Mouse (Mus musculus): ENCODE measurements around the gene Pcsk1. TPM values are rescaled to one million over a fixed set of nuclear protein-coding genes. Genes with fewer than 3 reads are reported as not detected.

The Pcsk1 gene
- 0.02 and 0.04 TPM in 2 replicates for polyA plus RNA-seq (2012; rRNA removed)

- Histone ChIP-seq H3K36me3 (ENCODE audit: control insufficient read depth, insufficient read depth, low read length) (no peaks in the 10 kb centered on the region), H3K4me1 (ENCODE audit: control insufficient read depth, insufficient read depth, insufficient read length) (no peaks in the 10 kb centered on the region; the same call in 1 of the 2 replicates), H3K4me3 (ENCODE audit: extremely low read depth, insufficient read depth, insufficient read length) (no peak within 1 kb of the TSS; the same call in 1 of the 2 replicates), H3K27me3 (ENCODE audit: control insufficient read depth, insufficient read depth, low read length) (no peaks in the 10 kb centered on the region; the same call in 1 of the 2 replicates), H3K27ac (ENCODE audit: insufficient read depth, low read length) (no peak within 1 kb of the TSS)
- 6% methylated on average over 28 of the region's 28 CpGs for WGBS
- DNase-seq (ENCODE audit: low read depth in 1 of 2, low spot score in 2 of 2): no peak
- no peak for TF ChIP-seq POLR2A (IDR thresholded peaks at IDR 0.05; ENCODE audit: low read depth, low read length)
- TF ChIP-seq CTCF (IDR thresholded peaks at IDR 0.05; ENCODE audit: extremely low read depth, insufficient read depth, insufficient read length, insufficient replicate concordance): no peak
Observed at GRCm38 (mm10) chr13:75089721-75090410, at the start of gene Pcsk1. Gene Pcsk1 (plus strand): TSS chr13:75089826.

GRCm38 (mm10) chr13:75058818-75059217 is 30.8 kb upstream of the Pcsk1 start:
- no peaks in the 10 kb centered on the region for H3K36me3 ChIP-seq (ENCODE audit: control insufficient read depth, insufficient read depth, low read length)
- H3K27me3 ChIP-seq (ENCODE audit: control insufficient read depth, insufficient read depth, low read length): no peaks in the 10 kb centered on the region
- H3K4me3 ChIP-seq (ENCODE audit: extremely low read depth, insufficient read depth, insufficient read length): no peak overlapping the region
- H3K27ac ChIP-seq (ENCODE audit: insufficient read depth, low read length): no peak overlapping the region
- no peaks in the 10 kb centered on the region for H3K4me1 ChIP-seq (ENCODE audit: control insufficient read depth, insufficient read depth, insufficient read length)
- no peak for DNase-seq (ENCODE audit: low read depth in 1 of 2, low spot score in 2 of 2)
- TF ChIP-seq POLR2A (IDR thresholded peaks at IDR 0.05; ENCODE audit: low read depth, low read length): no peak
- TF ChIP-seq CTCF (IDR thresholded peaks at IDR 0.05; ENCODE audit: extremely low read depth, insufficient read depth, insufficient read length, insufficient replicate concordance): no peak

DNA sequence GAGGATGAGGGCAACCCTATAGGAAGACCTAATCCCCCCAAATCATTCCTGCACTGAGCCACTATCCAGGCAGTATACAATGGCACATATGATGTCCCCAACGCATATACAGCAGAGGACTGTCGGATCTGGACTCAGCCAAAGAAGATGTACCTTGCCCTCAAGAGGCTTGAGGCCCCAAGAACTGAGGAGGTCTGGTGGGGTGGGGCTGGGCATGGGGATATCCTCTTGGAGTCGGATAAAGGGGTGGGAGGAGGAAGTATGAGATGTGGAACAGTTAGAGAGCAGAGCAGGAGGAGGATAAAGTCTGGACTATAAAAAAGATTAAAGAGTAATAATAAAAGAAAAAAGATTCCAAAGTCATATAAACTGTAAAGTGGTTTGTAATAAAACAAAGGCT is 25.7 kb upstream of the Pcsk1 start:
- no peak overlapping the region for H3K27ac ChIP-seq (ENCODE audit: insufficient read depth, low read length)
- no peaks in the 10 kb centered on the region for H3K27me3 ChIP-seq (ENCODE audit: control insufficient read depth, insufficient read depth, low read length)
- no peak overlapping the region for H3K4me3 ChIP-seq (ENCODE audit: extremely low read depth, insufficient read depth, insufficient read length)
- H3K4me1 ChIP-seq (ENCODE audit: control insufficient read depth, insufficient read depth, insufficient read length): no peaks in the 10 kb centered on the region
- DNase-seq (ENCODE audit: low read depth in 1 of 2, low spot score in 2 of 2): no peak
- no peaks in the 10 kb centered on the region for H3K36me3 ChIP-seq (ENCODE audit: control insufficient read depth, insufficient read depth, low read length)
- TF ChIP-seq POLR2A (IDR thresholded peaks at IDR 0.05; ENCODE audit: low read depth, low read length) (no peak), CTCF (IDR thresholded peaks at IDR 0.05; ENCODE audit: extremely low read depth, insufficient read depth, insufficient read length, insufficient replicate concordance) (no peak)
- 79% methylated on average over 3 of the region's 3 CpGs for WGBS

DNA sequence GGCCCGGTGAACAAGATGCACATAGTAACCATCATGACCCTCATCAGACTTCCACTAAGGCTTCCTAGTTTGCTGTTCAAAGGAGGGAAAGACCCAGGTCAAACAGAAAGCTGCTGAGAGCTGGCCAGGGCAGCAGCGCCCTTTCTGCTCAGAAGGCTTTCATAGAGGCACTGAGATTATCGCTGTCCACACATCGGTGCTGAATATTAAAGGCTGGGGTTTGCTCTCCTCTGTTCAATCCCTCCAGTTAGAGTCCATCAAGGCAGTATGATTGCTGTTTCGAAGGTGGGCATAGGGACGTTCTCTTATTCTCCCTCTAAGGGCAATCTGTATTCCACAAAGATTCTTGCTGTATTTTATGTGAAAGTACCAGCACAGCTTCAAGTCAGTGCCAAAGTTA is 1.0 kb upstream of the Pcsk1 start:
- TF ChIP-seq POLR2A (IDR thresholded peaks at IDR 0.05; ENCODE audit: low read depth, low read length) (no peak), CTCF (IDR thresholded peaks at IDR 0.05; ENCODE audit: extremely low read depth, insufficient read depth, insufficient read length, insufficient replicate concordance) (no peak)
- WGBS: 25% methylated on average over 6 of the region's 6 CpGs
- DNase-seq (ENCODE audit: low read depth in 1 of 2, low spot score in 2 of 2): no peak
- Histone ChIP-seq H3K4me1 (ENCODE audit: control insufficient read depth, insufficient read depth, insufficient read length) (no peaks in the 10 kb centered on the region; the same call in 1 of the 2 replicates), H3K27me3 (ENCODE audit: control insufficient read depth, insufficient read depth, low read length) (no peaks in the 10 kb centered on the region; the same call in 1 of the 2 replicates), H3K27ac (ENCODE audit: insufficient read depth, low read length) (no peak overlapping the region), H3K36me3 (ENCODE audit: control insufficient read depth, insufficient read depth, low read length) (no peaks in the 10 kb centered on the region), H3K4me3 (ENCODE audit: extremely low read depth, insufficient read depth, insufficient read length) (no peak overlapping the region)

DNA sequence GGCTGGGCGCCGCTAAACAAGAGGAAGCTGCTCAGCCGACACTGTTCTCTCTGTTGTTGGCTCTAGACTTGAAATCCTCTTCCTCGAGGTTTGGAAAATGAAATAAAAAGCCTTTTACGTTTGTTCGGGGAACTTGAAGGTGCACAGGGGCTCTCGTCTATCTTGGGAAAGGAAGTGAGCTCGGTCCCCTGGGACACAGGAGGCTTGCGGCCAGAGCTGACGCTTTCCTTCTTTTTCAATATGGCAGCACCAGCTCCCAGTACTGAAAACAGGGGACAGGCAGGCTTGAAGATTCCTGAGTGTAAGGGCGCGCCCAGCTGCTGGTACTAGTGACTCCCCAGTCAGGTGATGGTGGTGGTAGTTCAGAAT is 769 bp downstream of the Pcsk1 start:
- no peaks in the 10 kb centered on the region; the same call in 1 of the 2 replicates for H3K4me1 ChIP-seq (ENCODE audit: control insufficient read depth, insufficient read depth, insufficient read length)
- TF ChIP-seq CTCF (IDR thresholded peaks at IDR 0.05; ENCODE audit: extremely low read depth, insufficient read depth, insufficient read length, insufficient replicate concordance) (no peak), POLR2A (IDR thresholded peaks at IDR 0.05; ENCODE audit: low read depth, low read length) (no peak)
- 3% methylated on average over 12 of the region's 12 CpGs for WGBS
- no peaks in the 10 kb centered on the region; the same call in 1 of the 2 replicates for H3K27me3 ChIP-seq (ENCODE audit: control insufficient read depth, insufficient read depth, low read length)
- no peak overlapping the region for H3K27ac ChIP-seq (ENCODE audit: insufficient read depth, low read length)
- no peaks in the 10 kb centered on the region for H3K36me3 ChIP-seq (ENCODE audit: control insufficient read depth, insufficient read depth, low read length)
- no peak for DNase-seq (ENCODE audit: low read depth in 1 of 2, low spot score in 2 of 2)
- H3K4me3 ChIP-seq (ENCODE audit: extremely low read depth, insufficient read depth, insufficient read length): no peak overlapping the region; the same call in 1 of the 2 replicates

- H3K27ac ChIP-seq (ENCODE audit: insufficient read depth, low read length): no peak overlapping the region
- no peaks in the 10 kb centered on the region; the same call in 1 of the 2 replicates for H3K27me3 ChIP-seq (ENCODE audit: control insufficient read depth, insufficient read depth, low read length)
Observed at GRCm38 (mm10) chr13:75091071-75091470, 1.4 kb downstream of the Pcsk1 start.

DNA sequence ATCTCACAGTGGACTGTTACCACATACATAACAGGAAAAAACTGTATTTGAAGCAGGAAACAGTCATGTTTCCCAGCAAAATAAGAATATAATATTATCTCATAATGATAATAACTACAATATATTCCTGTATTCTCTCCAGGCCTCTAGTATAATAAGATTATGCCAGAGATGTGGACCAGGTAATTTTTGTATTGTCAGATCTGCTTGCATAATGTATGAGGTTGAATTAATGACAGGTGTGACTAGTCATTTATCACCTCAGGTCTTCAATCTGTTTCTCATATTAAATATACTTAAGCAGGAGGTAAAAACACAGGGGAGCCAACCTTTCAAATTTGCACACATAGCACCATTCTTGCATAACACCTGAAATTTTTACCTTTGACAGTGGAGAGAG is 5.9 kb downstream of the Pcsk1 start:
- DNase-seq (ENCODE audit: low read depth in 1 of 2, low spot score in 2 of 2): no peak
- TF ChIP-seq POLR2A (IDR thresholded peaks at IDR 0.05; ENCODE audit: low read depth, low read length): no peak
- Histone ChIP-seq H3K4me3 (ENCODE audit: extremely low read depth, insufficient read depth, insufficient read length) (no peak overlapping the region), H3K27me3 (ENCODE audit: control insufficient read depth, insufficient read depth, low read length) (no peaks in the 10 kb centered on the region; the same call in 1 of the 2 replicates), H3K27ac (ENCODE audit: insufficient read depth, low read length) (no peak overlapping the region), H3K4me1 (ENCODE audit: control insufficient read depth, insufficient read depth, insufficient read length) (no peaks in the 10 kb centered on the region; the same call in 1 of the 2 replicates), H3K36me3 (ENCODE audit: control insufficient read depth, insufficient read depth, low read length) (no peaks in the 10 kb centered on the region)

More at GRCm38 (mm10) chr13:75091071-75091470, 1.4 kb downstream of the Pcsk1 start:
- no peak overlapping the region for H3K4me3 ChIP-seq (ENCODE audit: extremely low read depth, insufficient read depth, insufficient read length)
- TF ChIP-seq CTCF (IDR thresholded peaks at IDR 0.05; ENCODE audit: extremely low read depth, insufficient read depth, insufficient read length, insufficient replicate concordance) (no peak), POLR2A (IDR thresholded peaks at IDR 0.05; ENCODE audit: low read depth, low read length) (no peak)
- 82% methylated on average over 5 of the region's 5 CpGs for WGBS
- H3K4me1 ChIP-seq (ENCODE audit: control insufficient read depth, insufficient read depth, insufficient read length): no peaks in the 10 kb centered on the region; the same call in 1 of the 2 replicates
- no peaks in the 10 kb centered on the region for H3K36me3 ChIP-seq (ENCODE audit: control insufficient read depth, insufficient read depth, low read length)
- no peak for DNase-seq (ENCODE audit: low read depth in 1 of 2, low spot score in 2 of 2)

Data from spleen, adult 2 months (tissue).